Mouse (Mus musculus) thymus, adult 2 months (tissue): ENCODE results near the gene Alas2.

ENCODE experiments used
- CTCF ChIP-seq: fragments of 200-500 bp; IDR thresholded peaks from 2 replicates; pipeline ENCODE4 v1.5.1; 2012; ENCODE audit warnings: mild to moderate bottlenecking, control low read depth, low read length, moderate library complexity, borderline replicate concordance; ENCODE audit not compliant: control insufficient read depth, poor library complexity, insufficient read depth; ENCODE audit errors: extremely low read depth
- POLR2A ChIP-seq: fragments of 200-500 bp; IDR thresholded peaks from 2 replicates; pipeline ENCODE4 v1.6.1; 2012; ENCODE audit warnings: mild to moderate bottlenecking, low read length, control low read depth, moderate library complexity; ENCODE audit not compliant: control insufficient read depth, poor library complexity, insufficient read depth; ENCODE audit errors: extremely low read depth

DNA sequence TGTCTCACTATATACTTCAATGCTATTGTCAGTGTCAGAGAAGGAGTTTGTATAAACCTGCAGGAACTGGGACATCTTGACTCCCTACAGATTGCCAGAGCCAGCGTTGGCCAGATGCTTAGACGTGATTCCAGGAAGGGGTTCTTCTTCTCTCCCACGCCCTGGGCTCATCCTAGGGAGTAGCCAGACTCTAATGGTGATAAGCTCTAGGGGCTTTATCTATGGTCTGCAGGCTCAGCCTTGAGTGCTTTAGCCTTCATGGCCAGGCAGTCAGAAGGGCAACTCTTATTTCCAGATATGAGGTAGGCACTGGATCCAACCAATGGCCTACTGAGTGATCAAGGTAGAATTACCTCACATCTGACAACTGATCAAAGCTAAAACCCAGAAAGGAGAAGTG, 2.5 kb downstream of the Alas2 start:
- no peak for TF ChIP-seq CTCF
- TF ChIP-seq POLR2A, result no peak
